In the genomic region with DNA sequence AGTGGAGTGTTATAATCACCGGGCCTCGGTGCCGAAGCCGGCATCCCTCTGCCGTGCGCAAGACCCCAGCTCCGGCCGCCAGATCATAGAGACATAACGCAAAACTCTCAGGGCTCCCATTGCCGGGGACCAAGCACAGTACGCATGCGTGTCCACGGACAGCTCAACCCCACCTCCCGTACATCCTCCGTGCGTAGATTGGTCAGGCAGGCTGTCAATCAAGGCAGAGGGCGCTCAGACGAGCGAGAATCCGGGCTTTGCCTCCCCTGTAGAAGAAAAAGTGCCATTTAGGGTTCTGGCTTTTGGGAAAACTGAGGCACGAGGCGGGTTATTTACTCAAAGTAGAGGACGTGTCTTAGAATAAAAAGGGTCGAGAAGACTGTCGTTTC, we compare ENCODE assay signal across 8 mouse cellular contexts. TPM values are rescaled to one million over a fixed set of nuclear protein-coding genes. Genes with fewer than 3 reads are reported as not detected.
DNase-seq lines count a peak whose midpoint lies in the region; ATAC-seq lines count a peak whose summit lies in the region.

A gene (minus strand): TSS at position 142 of the 389 bp plus-strand sequence.

- peaks cover 14% of the 10 kb centered on the region for H3K4me1 ChIP-seq in hindbrain, embryonic 12.5 days

- H3K27ac ChIP-seq in hindbrain, embryonic 12.5 days = no peak within 1 kb of the TSS

- no peaks in the 10 kb centered on the region; the same call in 1 of the 2 replicates for H3K27me3 ChIP-seq in hindbrain, embryonic 12.5 days

- WGBS in hindbrain, embryonic 12.5 days = under 1% methylated on average over 25 of the region's 25 CpGs

- H3K4me3 ChIP-seq in hindbrain, embryonic 12.5 days = peak within 1 kb of the TSS; percentile 55

- H3K9me3 ChIP-seq in hindbrain, embryonic 12.5 days (replicated peaks) = no peaks in the 10 kb centered on the region

- H3K9ac ChIP-seq in hindbrain, embryonic 12.5 days = peak within 1 kb of the TSS; percentile 64

- H3K36me3 ChIP-seq in hindbrain, embryonic 12.5 days = peaks cover 12% of the 10 kb centered on the region; the same call in 1 of the 2 replicates

- DNase-seq in Muller cell, postnatal 12 days (ENCODE audit: inconsistent ontology term) = peak; percentile 90
- peak; percentile 97 for DNase-seq in cerebellum, adult 9-11 months
- DNase-seq in frontal cortex, postnatal 10 days (ENCODE audit: low spot score in 2 of 2) = peak; percentile 87 to 97
- DNase-seq in layer of hippocampus, postnatal 14 days (ENCODE audit: low spot score in 2 of 2) = peak; percentile 97 to 98
- peak; percentile 100 for DNase-seq in lung, postnatal 14 days
- DNase-seq in retina, adult 2 months (ENCODE audit: low read depth, low spot score) = peak; percentile 98
- DNase-seq in thymus, postnatal 36 days = peak; percentile 98 to 99

- ATAC-seq in hindbrain, embryonic 12.5 days (ENCODE audit: low FRiP score) = peak; percentile 98

- peak within 1 kb of the TSS; percentile 91 for H3K4me2 ChIP-seq in hindbrain, embryonic 12.5 days (replicated peaks)

RNA-seq across cellular contexts. Expression of the gene that starts here (rescaled TPM):
- 22.0 and 26.1 TPM in 2 replicates for polyA plus RNA-seq in hindbrain, embryonic 12.5 days (2016; fragmentation: Nextera tagmentation; extraction: Ambion mirVana)
- total RNA-seq in layer of hippocampus, postnatal 14 days (2021) = 10 to 100 TPM; 24.7 to 28.7 TPM
